Mouse (Mus musculus) left cerebral cortex, adult 18-20 months (tissue): ENCODE data around the gene Zrsr2. TPM values are rescaled to one million over a fixed set of nuclear protein-coding genes. Genes with fewer than 3 reads are reported as not detected.

ENCODE experiments used
- DNase-seq, 2 experiments: peaks; one replicate each; pipeline ENCODE4 v3.0.0; 2021 to 2022; ENCODE audit warnings: low spot score in 2 of 2, mixed read lengths in 1 of 2
- long read RNA-seq, 2 experiments: library from polyadenylated mRNA; stranded (forward); transcript quantifications; one replicate each; pipeline ENCODE4 v2.0.0; 2021
- total RNA-seq, 2 experiments: library from RNA; stranded (reverse); gene quantifications; 2 replicates each; pipeline ENCODE4 v1.2.3; 2021

Gene Zrsr2
- total RNA-seq: 10 to 100 TPM; 49.5 to 58.6 TPM
- long read RNA-seq, experiment 1, transcript Zrsr2-201 (5 exons, 3,867 nt): major isoform, 40 of 64 reads
- long read RNA-seq, experiment 1, partial matches to known transcripts: 5 of 64 reads
- long read RNA-seq, experiment 1, other reads (novel, unspliced or antisense): 16 of 64 reads
- long read RNA-seq, experiment 2, transcript Zrsr2-201 (5 exons, 3,867 nt): major isoform, 54 of 78 reads
- long read RNA-seq, experiment 2, partial matches to known transcripts: 0 of 78 reads
- long read RNA-seq, experiment 2, other reads (novel, unspliced or antisense): 21 of 78 reads

DNA sequence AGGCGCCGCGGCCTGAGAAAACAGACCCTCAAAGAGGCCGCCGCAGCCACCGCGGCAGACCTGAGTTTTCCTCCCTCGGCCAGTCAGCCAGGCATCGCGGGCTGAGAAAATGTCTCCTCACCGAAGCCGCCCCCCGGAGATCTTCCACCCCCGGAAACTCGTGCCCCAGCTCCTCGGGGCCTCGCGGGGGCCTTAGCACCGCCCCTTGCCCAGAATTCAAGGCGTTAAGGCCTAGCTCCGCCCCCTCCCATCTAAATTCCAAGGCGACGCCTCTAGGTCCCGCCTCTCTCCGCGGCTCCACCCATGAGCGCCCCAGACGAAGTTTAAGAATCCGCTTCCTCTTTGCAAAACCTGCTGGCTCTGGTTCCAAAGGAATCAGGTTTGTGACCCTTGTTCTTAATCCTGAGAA lies at the start of gene Zrsr2:
Zrsr2 (minus strand) TSS at position 195 of the 409 bp plus-strand sequence.
- DNase-seq: peak; percentile 64 to 66

DNA sequence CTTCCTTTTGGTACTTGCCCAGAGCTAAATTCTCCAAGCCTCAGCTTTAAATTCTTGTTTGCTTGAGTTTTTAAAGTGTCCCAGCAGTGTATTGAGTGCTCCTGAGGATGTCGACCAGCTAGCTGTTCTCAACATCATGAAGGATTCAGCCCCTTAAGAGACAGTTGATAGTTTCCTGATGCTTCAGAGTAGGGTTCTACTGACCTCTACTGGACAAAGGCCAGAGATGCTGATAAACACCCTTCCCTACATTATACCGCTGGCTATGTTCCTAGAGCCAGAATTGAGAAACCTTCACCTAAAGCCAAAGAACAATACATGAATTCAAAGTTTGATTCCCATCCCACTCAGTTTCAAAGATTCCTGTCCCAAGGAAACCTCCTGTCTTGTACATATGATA lies 46.3 kb upstream of the Zrsr2 start:
- DNase-seq: no peak

DNA sequence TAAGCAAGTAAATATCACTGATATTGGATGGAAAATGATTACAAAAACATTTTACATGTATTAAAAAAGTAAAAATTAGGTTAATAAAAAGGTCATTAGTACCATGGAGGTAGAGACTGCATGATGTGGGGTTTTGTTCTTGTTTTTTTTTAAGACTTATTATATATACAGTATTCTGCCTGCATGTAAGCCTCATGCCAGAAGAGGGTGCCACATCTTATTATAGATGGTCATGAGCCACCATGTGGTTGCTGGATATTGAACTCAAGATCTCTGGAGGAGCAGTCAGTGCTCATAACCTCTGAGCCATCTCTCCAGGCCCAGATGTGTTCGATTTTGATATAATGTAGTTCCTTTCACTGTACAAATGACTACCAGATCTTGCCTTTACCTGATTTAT lies 41.4 kb upstream of the Zrsr2 start:
- DNase-seq: no peak

DNA sequence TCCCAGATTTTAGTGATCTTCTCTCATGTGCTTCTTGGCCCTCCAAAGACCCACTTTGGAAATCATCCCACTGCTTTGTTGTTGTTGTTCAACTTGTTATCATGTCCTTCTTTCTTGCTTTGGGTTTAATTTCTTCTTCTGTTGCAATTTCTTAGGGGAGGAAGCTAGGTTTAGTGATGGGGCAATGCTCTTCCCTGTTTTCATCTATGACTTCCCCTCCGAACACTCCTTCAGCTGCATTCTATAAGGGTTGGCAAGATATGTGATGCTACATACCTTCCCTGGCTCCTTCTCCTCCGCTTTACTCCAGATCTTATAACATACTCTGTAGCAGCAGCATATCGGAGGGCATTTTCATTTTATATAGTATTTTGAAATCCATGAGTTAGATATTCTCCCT lies 38.3 kb upstream of the Zrsr2 start:
- DNase-seq: no peak

DNA sequence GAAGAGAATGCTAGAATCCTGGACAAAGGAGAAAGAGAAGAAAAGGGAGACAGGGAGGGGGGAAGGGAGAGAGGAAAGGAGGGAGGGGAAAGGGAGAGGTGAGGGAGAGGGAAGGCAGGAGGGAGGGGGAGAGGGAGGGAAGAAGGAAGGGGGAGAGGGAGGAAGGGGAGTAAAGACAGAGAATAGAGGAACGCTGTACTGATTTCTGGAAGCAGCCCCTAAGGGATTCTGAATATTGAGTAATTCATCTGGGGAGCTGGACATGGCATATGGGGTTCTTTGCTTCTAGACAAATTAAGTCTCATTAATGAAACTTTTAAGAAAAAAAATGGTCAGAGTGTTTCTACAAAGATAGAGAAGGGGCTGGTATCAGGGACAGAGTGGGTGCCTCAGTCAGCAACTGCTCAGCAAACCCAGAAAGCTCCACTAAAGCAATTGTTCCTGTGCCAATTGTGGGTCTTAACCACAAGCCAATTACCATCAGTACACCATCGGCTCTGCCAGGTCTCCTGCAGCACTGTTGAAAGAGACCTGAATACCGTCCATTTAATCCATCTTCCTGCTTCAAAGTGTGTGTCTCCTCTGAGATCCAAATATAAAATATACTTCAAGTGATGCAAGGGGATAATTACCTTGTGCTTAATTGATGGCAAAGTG lies 29.4 kb upstream of the Zrsr2 start:
- DNase-seq: no peak

DNA sequence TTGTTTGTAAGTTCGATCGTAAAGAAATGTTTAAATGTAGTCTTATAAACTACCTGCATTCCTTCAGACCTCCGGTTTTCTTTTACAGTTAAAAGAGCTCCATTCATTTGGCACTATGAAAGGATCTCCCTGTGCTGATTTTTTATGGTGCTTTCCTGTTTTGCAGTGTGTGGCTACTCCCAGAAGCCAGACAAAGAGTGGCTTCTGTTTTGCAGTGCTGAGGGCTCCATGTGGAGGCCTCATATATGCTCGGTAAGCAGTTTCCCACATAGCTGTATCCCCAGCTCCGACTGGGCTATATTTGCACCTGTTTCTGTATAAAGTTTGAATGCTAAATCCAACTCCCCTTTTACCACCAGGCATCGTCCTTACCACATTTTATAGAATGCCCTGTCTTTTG lies 23.7 kb upstream of the Zrsr2 start:
- no peak for DNase-seq

DNA sequence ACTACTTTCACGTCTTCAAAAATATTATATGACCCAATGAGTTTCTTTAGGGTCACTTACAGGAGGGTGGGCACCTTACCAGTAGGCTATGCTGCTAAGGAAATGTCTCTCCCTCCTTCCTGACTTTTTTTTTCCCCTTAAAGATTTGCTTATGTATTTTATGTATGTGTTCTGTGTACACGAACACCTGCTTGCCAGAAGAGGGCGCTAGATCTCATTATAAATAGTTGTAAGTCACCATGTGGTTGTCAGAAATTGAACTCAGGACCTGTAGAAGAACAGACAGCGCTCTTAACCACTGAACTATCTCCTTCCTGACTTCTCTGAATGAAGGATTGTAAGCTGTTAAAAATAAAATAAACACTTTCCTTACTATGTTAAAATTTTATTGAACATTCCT lies 23.0 kb upstream of the Zrsr2 start:
- no peak for DNase-seq

DNA sequence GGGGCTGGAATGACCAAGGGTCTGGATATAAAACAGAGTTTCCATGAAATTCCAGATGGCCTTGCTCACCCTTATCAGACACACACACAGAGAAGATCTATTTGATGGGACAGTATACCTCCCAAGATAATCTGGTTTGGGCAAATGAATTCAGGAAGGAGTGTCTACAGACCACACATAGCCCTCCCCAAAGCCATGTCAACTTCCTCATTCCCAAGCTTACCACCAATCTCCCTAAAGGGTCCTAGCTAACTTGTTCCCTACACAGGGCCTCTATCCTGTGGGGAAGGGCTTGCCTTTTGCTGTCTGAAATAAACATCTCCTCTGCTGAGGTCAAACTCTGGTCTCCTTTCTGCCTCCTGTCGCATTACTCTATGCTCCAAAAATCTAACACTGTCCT lies 22.6 kb upstream of the Zrsr2 start:
- DNase-seq: no peak

DNA sequence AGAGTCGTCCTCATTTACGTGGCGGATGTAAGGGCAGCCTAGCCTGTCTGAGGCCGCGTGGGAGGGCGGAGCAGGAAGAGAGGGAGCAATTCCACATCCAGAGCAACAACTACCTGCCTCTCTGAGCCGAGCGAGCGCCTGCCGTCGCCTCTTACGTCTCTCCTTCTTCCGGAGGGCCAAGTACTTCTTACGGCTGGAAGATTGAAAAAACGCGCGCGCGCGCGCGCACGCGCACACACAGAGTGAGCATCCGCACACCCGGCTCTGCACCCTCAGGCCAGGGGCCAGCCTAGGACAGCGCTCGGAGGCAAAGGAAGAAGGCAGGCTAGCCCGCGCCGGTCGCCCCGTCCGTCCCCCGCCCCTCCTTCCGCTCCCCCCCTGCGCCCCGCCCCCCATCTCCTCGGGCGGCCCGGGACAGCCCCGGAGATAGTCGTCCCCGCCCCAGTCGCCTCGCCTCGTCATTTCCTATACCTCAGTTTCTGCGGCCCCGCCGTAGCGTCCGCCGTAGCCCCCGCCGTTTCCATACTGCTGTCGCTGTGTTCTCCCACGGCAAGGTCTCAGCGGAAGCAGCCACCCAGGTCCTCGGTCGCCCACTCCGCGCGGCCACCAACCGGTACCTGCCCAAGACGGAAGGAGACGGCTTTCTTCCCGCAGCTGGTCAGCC lies 526 bp downstream of the Zrsr2 start:
- peak in 1 of 2 experiments; percentile 44 for DNase-seq

DNA sequence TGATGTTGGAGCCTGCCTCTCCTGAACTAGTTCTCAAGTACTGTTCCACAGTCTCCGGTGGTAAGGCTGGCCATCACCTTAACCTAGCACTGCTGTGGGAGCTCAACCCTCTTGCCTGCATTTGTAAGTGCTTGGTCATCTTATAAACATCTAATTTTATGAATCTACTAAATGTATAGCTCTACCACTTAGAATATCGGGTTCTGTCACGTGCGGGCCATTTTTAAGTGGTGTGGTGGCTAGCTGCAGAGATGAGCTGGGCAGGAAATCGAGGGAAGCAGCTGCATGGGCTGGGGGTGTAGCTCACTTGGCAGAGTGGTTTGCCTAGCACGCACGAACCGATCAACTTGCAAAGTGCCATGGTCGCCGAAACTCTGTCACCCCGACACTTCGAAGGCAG lies 1.1 kb downstream of the Zrsr2 start:
- DNase-seq: no peak

DNA sequence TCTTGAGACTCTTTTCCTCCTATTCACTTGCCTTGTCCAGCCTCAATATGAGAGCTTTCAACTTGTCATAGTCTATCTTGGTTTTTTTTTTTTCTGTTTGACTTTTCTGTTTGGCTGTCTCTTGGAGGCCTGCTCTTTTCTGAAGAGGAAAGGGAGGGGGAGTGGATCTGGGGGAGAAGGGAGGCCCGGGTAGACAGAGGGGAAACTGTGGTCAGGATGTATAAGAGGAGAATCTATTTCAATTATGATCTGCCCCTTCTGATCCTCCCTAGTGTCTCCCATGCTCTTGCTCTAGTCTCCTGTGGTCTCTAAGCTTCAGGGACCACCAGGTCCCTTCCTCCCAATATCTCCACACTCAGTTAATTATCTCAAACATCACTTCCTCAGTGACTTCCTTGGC lies 6.8 kb downstream of the Zrsr2 start:
- no peak for DNase-seq

DNA sequence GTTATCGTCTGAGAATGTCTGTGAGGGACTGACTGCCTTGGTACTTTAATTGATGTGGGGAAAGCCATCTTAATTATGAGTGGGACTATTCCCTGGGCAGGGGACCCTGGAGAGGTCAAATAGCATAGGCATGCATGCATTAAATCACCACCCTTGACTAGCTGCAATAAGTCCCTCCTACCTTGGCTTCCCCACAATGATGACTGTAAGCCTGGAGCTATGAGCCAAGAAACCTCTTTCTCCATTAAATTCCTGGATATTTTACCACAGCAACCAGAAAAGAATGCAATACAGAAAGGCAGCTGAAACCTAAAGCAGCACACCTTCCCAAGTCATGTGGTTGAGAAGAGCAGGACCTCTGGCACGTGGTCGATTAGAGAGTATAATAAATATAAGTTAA lies 14.1 kb downstream of the Zrsr2 start:
- no peak for DNase-seq

DNA sequence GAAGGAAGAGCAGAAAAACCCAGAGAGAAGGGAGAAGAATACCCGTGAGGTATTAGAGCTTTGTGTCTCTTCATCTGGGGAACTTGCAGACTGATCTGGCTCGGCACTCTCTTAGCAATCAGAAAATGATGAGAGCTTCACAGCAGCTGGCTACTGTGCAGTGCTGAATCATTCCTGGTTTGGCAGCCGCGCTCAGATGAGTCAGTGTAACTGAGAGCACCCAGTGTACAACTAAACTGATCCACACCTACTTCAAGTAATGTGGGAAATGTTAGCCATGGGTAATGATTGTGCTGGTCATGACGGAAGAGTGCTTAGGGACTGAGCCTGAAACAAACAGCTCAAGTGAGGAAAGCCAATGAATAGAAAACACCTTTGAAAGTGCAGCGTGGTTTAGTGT lies 19.9 kb downstream of the Zrsr2 start:
- DNase-seq: peak; percentile 47

DNA sequence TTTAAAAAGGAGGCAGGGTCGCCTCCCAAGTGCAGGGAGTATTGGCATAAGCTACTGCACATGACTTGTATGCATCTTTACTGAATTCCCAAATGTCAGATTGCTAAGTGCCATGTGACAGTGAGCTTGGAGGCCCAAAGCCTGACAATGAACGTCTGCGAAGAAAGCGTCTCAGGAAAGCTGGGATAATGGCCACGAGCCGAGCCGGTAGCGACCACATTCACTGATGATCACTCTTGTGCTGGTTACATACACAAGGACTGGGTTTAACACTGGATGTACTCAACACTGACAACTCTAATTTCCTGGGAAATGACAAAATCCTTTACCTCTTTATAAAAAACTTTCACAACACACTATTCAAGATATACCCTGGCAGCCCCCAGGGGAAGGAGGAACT lies 23.7 kb downstream of the Zrsr2 start:
- DNase-seq: no peak

DNA sequence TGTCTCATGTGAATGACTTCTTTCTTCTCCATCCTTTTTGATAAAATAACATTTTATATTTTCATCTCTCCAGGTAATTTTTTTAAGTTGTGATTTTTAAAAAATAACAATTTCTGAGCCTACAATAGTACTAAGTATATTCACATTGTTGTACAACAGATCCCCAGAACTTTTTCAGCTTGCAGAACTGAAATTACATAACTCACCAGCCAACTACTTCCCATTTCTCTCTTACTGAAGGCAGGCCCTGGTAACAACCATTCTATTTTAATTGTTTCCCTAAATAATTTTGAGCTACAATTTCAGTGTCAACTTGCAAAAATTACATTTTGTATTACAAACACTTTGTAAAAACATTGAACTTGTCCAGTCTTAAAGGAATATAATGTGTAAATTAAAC lies 28.9 kb downstream of the Zrsr2 start:
- no peak for DNase-seq

DNA sequence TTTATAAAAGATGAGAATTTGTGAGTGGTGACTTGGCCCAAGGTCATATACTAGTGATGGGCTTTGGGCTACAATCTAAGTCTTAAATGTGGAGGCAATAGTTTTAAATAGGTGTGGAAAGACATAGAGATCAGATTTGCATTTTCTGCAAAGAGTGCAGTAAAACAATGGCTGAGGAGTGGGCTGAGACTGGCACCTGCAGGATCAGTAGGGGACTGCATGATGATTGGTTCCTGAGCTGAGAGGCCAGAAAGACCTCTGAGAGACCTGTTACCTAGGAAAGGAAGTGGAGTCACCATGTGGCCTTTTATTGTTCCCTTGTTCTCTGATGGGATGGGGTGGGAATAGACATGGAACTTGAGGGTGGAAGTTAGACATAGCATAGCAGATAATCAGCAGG lies 45.7 kb downstream of the Zrsr2 start:
- no peak for DNase-seq

DNA sequence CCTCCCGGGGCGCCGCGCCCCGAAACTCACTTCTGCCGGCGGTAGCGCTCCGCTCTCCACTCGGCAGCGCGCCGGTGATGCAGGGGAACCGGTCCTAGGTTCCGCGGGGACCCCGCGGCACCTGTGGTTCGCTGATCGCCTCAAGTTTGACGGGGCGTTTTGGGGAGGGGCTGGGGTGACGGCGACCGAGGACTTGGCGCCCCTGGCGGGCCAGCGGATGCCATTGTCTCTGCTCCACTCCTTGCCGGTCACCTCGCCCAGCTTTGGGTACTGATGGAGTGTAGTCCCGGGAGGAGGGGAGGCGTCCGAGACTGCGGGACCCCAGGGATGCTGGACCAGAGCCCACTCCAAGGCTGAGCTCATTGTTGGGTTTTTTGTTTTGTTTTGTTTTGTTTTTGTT lies 49.1 kb downstream of the Zrsr2 start:
- DNase-seq: peak in 1 of 2 experiments; percentile 1

DNA sequence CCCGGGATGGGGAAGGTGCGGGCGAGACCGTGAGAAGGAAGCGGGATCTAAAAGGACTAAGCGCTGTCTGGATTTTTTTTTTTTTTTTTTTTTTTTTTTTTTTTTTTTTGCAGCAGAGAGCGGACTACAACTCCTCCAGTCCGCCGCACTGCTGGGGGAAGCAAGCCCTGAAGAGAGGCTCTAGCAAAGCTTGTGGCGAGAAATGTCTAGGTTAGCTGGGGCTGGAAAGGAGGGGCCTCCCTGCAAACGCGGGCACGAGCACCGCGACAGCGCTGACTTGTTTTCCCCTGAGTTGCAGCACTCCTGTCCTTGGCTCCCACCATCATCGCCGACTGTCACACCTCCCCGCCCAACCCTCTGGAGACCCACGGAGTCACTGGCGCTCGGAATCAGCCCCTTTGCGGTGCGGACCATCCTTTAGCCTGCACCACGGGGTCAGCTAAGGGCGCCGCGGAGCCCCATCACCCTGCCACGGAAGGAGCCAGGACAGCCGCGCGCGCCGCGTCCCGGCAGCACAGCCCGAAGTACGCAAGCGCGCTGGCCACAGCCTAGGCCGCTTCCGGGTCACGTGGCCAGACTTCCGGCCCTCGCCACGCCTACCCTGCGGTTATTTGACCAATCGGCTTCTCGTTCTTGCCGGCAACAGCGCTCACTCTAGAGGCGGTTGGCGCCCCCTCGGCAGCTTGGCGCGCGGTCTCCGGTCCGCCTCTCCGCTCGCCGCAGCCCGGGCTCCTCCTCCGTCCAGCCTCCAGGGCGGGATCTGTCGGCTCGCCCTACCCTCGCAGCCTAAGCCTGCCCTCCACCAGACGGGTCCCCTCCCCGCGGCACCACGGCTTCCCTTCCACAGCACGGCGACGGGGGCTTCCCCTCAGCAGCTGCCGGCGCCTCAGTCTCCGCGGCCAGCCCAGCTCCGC lies 49.9 kb downstream of the Zrsr2 start, which contains the start of gene Ap1s2:
Ap1s2 (plus strand) TSS at position 681 of the 914 bp plus-strand sequence.
- DNase-seq: peak; percentile 82 to 92

DNA sequence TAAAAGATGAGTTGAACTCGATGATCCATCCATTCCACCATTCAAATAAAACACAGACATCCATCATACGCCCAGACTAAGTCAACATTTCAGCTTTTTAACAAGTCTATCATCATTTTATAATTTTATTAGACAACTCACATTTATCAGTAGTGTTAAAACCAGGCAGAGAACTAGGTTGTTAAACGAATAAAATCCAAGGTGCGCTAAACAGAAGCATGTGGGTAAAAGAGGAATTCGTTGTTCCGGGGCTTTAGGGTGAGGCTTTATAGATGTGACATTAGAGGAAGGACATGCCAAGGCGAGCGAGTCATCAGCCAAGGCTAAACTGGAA lies 50.5 kb downstream of the Zrsr2 start:
- no peak for DNase-seq

DNA sequence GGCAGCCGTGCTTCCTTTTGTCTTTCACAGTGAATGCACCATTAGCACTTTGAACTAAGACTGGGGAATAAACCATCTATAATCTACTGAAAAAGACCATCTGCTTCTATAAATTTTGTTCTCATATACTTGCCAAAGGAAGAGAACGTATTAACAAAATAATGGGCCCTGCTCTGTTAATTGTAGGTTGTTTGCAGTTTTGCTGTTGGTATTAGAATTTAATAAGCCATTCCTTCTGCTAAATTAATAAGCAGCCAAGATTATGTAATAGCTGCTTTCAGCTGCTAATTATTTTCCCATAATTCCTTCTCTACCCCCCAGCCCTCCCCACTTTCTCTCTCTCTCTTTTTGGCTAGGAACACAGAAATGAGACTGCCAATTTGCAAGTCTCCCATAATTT lies 51.6 kb downstream of the Zrsr2 start:
- DNase-seq: no peak

DNA sequence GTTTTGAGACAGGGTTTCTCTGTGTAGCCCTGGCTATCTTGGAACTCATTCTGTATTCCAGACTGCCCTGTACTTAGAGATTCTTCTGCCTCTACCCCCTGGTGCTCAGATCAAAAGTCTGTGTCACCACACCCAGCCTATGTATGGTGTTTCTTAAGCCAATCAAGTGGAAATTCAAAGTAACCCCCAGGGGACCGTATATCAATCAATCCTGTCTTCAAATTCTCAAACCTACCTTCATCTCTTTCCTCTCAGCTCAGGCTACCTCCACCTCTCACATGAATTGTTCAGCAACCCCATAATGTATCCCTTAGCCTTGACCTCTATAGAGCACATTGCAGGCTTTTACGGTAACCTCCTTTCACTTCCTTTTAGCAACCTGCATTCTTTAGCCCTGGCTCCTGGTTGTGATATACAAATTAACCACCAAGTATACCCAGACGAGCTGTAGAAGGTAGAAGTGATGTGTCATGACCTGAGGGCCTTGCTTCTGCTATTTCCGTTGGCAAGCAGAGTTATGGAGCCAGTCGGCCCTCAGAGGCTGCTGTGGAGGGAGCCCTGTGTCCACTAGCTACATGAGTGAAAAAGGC lies 58.9 kb downstream of the Zrsr2 start:
- DNase-seq: no peak
